Mouse (Mus musculus) liver, postnatal 0 days (tissue): ENCODE data around the gene Syt3.

ENCODE experiments used
- CTCF ChIP-seq: sonication (generic); IDR thresholded peaks from 2 replicates; pipeline ENCODE4 v1.5.1; 2016; ENCODE audit warnings: antibody characterized with exemption, low read depth
- EP300 ChIP-seq: IDR thresholded peaks from 2 replicates; pipeline ENCODE4 v1.6.1; 2016; ENCODE audit warnings: antibody characterized with exemption, low read depth, mild to moderate bottlenecking

- TF ChIP-seq CTCF (no peak), EP300 (no peak)
These were observed 1.8 kb downstream of the Syt3 start, which contains the start of gene 1700008O03Rik for GRCm38 (mm10) chr7:44385720-44386119.
